Mouse (Mus musculus): ENCODE measurements around the gene Lgi1.

Gene Lgi1

DNA sequence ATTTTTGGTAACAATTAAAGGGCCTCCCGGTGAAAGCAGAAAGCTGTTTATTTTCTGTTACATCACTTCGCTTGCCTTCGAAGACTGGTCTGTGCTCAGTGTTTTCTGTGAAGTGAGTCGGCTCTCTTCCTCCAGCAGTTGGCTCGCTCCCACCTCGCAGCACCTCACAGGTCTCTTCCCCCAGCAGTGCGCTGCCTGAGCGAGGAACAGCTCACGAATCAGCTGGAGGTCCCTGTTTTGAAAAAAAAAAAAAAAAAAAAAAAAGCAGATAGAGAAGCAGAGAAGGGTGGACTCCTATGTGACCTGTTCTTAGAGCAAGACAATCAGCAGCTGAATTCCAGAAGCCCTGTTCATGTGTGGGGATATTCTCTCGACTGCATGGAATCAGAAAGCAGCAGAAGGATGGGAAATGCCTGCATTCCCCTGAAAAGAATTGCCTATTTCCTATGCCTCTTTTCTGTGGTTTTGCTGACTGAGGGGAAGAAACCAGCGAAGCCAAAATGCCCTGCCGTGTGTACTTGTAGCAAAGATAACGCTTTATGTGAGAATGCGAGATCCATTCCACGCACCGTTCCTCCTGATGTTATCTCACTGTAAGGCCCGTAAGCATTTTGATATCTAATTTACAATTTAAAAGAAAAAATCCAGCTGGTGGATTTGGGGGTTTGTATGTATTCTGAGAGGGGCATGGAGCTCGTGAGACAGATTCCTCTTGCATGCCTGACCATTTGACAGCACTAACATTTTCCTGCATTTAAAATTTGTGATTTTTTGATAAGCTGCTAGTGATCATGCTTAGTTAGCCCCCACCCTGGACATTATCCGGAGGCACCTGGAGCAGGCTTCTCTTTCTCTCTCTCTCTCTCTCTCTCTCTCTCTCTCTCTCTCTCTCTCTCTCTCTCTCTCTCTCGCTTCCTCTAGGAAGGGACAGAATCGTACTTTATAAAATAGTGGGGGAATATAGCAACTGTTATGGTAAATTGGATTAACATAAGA is at the start of gene Lgi1:
TSS of gene Lgi1 (plus strand) at position 32 of the 996 bp plus-strand sequence.
- DNase-seq (ENCODE audit: low spot score), result no peak

DNA sequence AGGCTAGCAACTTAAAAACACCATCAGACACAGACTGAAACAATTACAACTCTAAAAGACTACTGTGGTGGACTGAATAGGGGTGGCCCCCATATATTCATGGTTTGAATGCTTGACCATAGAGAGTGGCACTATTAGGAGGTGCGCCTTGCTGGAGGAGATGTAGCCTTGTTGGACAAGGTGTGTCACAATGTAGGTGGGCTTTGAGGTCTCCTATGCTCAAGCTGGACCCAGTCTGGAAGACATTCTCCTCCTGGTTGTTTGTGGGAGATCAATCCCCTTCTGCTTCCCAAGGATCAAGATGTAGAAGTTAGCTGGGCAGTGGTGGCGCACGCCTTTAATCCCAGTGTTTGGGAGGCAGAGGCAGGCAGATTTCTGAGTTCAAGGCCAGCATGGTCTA is 46.6 kb upstream of the Lgi1 start:
- DNase-seq (ENCODE audit: low spot score), result no peak

DNA sequence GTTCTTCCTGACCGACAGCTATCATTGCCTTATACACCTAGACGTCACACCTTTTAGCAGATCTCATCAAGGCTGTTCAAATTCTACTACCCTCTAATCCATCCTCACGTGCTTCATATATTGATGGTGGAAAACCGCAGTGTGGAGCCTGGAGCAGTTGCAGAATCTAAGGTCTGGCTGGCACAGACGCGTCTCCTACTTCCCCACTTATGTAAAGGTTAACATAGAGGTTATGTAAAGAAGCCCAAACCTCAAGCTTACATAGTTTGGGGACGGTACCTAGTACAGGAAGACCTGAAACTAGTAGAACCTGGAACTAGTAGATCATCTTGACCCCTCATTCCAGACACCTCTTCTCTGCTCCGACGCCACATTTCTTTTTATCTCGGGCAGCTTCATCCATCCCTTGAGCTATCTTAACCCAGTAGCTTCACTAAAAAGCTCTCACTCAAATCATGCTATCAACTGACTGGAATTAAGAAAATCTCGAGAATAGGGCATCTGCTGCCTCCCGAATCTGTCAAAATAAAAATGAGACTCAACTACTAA is 40.9 kb upstream of the Lgi1 start:
- DNase-seq (ENCODE audit: low spot score), result no peak

GRCm38 (mm10) chr19:38223905-38224684 is 40.2 kb upstream of the Lgi1 start, which contains the start of gene Fra10ac1:
TSS of gene Fra10ac1 (minus strand) at chr19:38224156.
- DNase-seq (ENCODE audit: low spot score), result peak; percentile 90

DNA sequence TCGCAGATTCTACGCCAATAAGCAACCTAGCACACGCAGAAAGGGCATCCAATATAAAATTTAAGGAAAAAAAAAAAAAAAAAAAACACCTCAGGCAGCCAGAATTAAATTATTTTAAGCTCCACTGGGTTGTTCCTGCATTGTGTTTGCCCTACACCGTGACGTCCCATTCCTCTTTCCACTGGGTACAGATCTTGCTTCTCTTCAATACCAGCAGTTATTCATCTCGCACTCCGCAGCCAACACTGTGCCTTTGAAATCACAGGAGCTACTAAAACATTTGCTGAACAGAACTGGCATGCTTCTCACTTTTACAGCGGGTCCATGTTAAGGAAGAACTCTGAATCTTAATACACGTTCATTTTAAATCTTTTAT is 39.7 kb upstream of the Lgi1 start:
- peak; percentile 48 for DNase-seq (ENCODE audit: low spot score)

DNA sequence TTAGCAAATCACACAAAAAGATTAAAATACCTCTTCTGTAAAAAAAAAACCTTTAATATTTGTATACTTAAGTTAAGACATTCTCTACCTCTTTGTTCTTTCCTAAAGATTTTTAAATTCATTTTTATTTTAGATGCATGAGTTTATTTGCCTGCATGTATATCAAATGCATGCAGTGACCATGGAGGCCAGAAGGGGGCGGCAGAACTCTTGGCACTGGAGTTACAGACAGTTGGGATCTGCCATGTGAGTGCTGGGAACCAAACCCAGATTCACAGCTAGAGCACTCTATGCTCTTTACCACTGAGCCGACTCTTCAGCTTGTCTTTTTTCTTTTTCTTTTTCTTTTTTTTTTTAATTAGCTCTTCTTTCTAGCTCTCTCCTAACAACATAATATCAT is 35.6 kb upstream of the Lgi1 start:
- no peak for DNase-seq (ENCODE audit: low spot score)

GRCm38 (mm10) chr19:38232087-38232486 is 32.2 kb upstream of the Lgi1 start:
- no peak for DNase-seq (ENCODE audit: low spot score)

- no peak for DNase-seq (ENCODE audit: low spot score)
Measured at GRCm38 (mm10) chr19:38232516-38232915, 31.8 kb upstream of the Lgi1 start.

DNA sequence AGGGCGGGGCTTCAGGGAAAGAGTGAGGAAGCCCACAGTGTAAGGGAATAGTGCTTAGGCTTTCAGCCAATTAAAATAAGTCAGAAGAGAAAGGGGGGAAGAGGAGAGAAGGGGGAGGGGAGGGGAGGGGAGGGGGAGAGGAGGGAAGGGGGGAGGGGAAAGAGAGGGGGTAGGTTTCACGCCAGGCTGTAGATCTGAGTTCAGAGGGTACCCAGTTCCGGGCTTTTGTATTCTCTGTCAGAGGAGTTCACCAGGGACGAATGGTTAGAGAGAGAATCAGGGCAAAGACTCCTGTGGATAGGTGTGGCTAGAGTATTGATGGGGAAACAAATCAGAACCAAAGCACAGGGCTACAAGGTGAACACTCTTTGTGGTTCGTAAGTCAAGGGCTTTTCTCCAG is 27.8 kb upstream of the Lgi1 start:
- DNase-seq (ENCODE audit: low spot score), result no peak

- no peak for DNase-seq (ENCODE audit: low spot score)
Measured at GRCm38 (mm10) chr19:38237834-38238212, 26.5 kb upstream of the Lgi1 start.

GRCm38 (mm10) chr19:38238213-38238951 is 26.0 kb upstream of the Lgi1 start:
- no peak for DNase-seq (ENCODE audit: low spot score)

DNA sequence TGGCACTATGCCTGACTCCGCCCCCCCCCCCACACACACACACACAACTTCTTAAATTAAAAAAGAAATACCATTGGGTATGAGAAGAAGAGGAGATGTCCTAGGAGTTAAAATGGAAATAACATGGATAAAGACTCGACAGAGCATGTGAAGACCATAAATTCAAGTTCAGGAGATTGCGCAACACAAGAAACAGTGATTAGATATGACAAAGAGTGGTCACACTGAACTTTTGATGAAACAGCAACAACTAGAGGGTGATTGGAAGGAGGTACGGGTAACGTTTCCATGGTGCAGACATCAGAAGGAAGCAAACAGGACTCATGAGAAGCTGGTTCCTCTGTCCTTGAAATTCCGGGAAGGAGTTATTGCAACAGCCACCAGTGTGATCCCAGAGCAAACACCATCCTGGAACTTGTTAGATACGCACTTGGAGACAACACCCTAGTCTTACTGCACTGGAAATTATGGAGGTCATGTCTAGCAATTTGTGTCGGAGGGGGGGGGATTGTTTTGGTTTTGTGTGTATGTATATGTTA is 22.0 kb upstream of the Lgi1 start:
- DNase-seq (ENCODE audit: low spot score), result no peak

- DNase-seq (ENCODE audit: low spot score), result no peak
Measured at GRCm38 (mm10) chr19:38244748-38245147, 19.6 kb upstream of the Lgi1 start.

DNA sequence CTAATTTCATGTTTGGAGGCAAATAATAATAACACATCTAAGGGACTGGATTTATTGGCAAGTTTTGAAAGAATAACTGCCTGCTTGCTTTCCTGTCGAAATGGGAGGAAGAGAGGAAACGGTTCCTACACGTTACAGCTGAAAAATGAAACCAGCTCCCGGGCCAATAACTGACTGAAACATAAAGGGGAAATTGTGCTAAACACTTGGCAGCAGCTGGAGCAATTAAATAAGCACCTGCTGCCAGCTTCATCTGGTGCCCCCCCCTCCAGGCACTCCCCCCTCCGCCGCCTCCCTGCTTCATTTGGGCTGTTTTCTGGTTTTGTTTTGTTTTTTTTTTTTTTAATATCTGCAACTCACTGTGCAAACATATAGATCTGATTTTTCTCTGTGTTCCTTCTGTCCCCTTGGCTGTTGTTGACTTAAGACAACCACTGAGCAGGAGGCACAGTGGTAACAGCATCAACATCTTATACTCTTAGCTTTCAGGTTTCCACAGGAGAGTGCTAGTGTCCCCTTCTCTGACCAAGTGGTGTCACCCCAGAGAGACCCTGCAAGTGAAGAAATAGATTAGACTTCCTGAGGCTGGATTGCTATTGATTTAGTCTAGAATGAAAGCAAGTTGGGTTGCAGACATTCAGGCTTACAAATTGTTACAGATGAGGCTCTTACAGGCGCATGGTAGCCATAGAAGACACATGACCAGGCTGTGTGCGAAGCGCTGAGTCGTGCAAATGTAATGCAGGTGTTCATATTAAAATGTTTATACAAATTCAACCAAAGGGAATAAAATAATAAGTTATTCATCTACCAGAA is 18.8 kb upstream of the Lgi1 start:
- no peak for DNase-seq (ENCODE audit: low spot score)

- DNase-seq (ENCODE audit: low spot score), result no peak
Measured at GRCm38 (mm10) chr19:38246177-38246622, 18.1 kb upstream of the Lgi1 start.

DNA sequence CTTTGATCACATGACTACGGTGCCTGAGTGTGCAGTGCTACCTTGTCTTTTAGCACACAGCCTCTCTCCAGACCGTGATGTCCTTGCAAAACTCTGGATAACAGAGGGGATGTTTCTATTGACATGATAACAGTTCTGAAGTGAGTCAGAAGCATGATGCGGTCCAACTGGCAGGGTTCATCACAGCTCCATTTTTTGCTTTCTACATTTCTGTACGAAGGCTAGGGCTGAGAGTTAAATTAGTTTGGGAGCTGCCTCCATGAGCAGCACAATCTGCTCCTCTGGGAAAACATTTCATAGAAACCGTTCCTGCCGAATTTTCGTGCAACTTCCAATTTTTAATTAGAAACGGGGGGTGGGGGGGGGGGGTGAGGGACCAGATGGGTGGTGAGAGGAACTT is 14.7 kb upstream of the Lgi1 start:
- no peak for DNase-seq (ENCODE audit: low spot score)

DNA sequence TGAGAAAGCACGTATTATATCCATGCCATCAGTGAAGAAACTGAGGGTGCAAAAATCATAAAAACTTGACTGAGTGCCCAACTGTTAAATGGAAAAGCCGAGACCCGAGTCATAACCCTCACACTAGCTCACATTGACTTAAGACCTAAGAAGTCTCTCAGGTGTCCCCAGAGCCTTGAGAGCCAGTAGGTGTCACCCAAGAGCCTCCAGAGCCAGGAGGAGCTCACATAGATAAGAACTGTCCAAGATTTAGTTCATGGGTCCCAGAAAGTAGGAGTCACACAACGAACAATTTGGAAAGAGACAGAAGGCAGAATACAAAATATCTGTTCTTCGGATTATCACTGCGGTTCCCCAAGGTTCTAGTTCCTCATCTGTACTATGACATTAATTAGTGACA is 10.5 kb upstream of the Lgi1 start:
- no peak for DNase-seq (ENCODE audit: low spot score)

- DNase-seq (ENCODE audit: low spot score), result no peak
Measured at GRCm38 (mm10) chr19:38258651-38259065, 5.7 kb upstream of the Lgi1 start.

DNA sequence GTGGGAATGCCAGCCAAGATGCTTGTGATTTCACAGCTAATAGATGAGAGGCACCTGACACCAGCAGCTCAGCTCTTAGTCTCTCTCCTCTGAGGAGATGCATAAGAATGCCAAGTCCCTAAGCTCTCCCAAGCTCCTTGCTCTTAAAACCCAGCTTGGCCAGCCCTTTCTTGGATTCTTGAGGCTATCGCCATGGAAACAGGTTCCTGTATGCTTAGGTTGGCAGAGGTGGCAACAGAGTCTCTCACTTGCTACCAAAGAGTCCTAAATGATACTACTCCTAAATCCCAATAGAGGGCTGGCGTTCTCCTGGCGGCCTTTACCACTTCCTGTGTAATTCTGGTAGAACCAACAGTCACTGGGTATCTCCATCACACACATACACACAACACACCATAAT is 4.9 kb upstream of the Lgi1 start:
- no peak for DNase-seq (ENCODE audit: low spot score)

DNA sequence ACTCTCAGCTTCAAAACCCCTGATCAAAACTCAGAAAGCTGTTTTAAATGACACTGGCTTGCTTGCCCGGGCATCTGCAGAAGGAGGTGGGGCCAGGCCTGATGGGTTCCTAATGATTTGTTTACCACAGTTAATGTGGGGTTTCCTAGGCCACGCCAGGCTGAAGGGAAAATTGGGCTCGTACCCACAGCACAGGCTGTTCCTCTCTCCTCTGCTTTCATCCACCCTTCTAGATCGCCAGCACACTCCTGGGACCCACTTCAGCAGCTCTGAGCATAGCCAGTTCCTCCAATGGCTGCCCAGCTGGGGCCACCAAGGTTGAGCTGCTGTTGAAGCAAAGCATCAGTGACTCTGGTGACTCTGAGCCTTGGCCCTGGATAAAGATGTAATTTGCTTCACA is 4.0 kb upstream of the Lgi1 start:
- no peak for DNase-seq (ENCODE audit: low spot score)

DNA sequence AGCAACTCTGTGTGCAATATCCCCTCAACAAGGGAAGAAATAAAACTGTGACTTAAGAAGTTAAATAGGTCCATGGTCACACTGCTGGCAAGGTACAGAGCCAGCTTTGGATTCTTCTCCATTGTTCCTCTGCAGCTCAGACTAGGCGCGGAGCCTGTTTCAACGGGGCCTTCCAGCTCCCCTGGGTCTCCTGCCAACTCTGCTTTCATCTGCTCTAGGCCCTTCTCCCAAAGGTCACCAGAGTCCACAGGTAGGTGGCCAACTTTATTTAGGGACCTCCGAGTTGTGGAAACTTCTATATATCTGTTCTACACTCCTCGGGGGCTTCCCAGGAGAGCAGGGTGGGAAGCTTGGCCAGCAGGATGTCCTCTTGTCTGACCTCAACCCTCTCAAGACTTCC is 3.0 kb upstream of the Lgi1 start:
- no peak for DNase-seq (ENCODE audit: low spot score)
